16 mouse cellular contexts compared by ENCODE assay signal in the genomic region with DNA sequence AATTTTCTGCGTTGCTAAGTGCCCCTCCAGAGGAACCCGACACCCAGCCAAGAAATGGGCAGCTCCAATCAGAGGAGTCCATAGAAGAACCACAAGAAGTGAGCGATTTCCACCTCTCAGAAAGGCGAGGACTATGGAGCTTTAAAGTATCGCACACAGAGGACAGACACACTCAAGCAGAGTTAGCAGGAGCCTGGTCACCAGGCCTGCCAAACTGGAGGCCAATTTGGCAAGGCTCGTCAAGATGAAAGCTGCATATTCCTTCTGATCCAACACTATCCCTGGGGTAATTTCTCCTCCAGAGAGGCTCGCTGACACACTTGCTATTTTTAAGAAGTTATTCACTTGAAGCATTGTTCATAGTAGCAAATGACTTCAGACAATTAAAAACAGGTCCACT.
A peak's percentile ranks its signal among the peaks of the same experiment; 100 is the strongest.
DNase-seq lines count a peak whose midpoint lies in the region; ATAC-seq and TF ChIP-seq lines count a peak whose summit lies in the region.
"Had no signal": no experiment of that assay in that cellular context is flagged by ENCODE, and none has a peak within 500 bp of the region (broad histone marks: within the 10 kb centered on the region; RNA-seq: fewer than 3 reads in every experiment).

No protein-coding gene starts in this region.

- 49% methylated on average over 7 of the region's 7 CpGs for WGBS in stomach, postnatal 0 days

- intact Hi-C loops in heart, postnatal 36 days (cut with DNase I): no loop called here

- no peak for ATAC-seq in stomach, postnatal 0 days (ENCODE audit: low FRiP score, low TSS enrichment)
- ATAC-seq: activated CD4-positive, CD25-positive, alpha-beta regulatory T cell, adult 4 months; forebrain, embryonic 13.5 days; midbrain, embryonic 13.5 days had no signal

- no peak overlapping the region for H3K27ac ChIP-seq in stomach, postnatal 0 days (replicated peaks)
- H3K27ac ChIP-seq: forebrain, embryonic 13.5 days; hindbrain, embryonic 12.5 days; kidney, embryonic 15.5 days; midbrain, embryonic 13.5 days; neural tube, embryonic 15.5 days had no signal

- no peak for TF ChIP-seq EP300 in stomach, postnatal 0 days (optimal IDR thresholded peaks at IDR 0.05)

- H3K36me3 ChIP-seq in stomach, postnatal 0 days (ENCODE audit: control insufficient read depth, insufficient read depth, low read length): no peaks in the 10 kb centered on the region
- H3K36me3 ChIP-seq: hindbrain, embryonic 12.5 days; kidney, embryonic 15.5 days; midbrain, embryonic 13.5 days; neural tube, embryonic 15.5 days had no signal

- H3K9me3 ChIP-seq in stomach, postnatal 0 days (ENCODE audit: control insufficient read depth, low read length): no peaks in the 10 kb centered on the region
- H3K9me3 ChIP-seq: forebrain, embryonic 13.5 days; hindbrain, embryonic 12.5 days; kidney, embryonic 15.5 days; midbrain, embryonic 13.5 days; neural tube, embryonic 15.5 days had no signal

- peak; percentile 49 for DNase-seq in adrenal gland, postnatal 10 days
- no peak for DNase-seq in adrenal gland, adult 18-20 months (ENCODE audit: low spot score in 2 of 2)
- peak; percentile 37 for DNase-seq in lung, postnatal 14 days
- DNase-seq in lung, adult 18-20 months: no peak
- peak; percentile 38 for DNase-seq in fibroblast of lung, adult 2 months (ENCODE audit: low read depth)
- peak; percentile 60 to 64 for DNase-seq in heart, postnatal 36 days
- DNase-seq in stomach, postnatal 0 days (ENCODE audit: low spot score): no peak
- no peak for DNase-seq in adrenal gland, adult 8-10 months
- DNase-seq: lung, embryonic 14.5 days; thymus, adult 2 months had no signal

- no peak overlapping the region for H3K4me3 ChIP-seq in stomach, postnatal 0 days (ENCODE audit: low read depth, low read length)
- H3K4me3 ChIP-seq: forebrain, embryonic 13.5 days; hindbrain, embryonic 12.5 days; kidney, embryonic 15.5 days; midbrain, embryonic 13.5 days; neural tube, embryonic 15.5 days had no signal

- no peak for TF ChIP-seq CTCF in stomach, postnatal 0 days (IDR thresholded peaks at IDR 0.05; ENCODE audit: low read depth)

- no peaks in the 10 kb centered on the region for H3K27me3 ChIP-seq in stomach, postnatal 0 days (ENCODE audit: control insufficient read depth, insufficient read depth, low read length)
- H3K27me3 ChIP-seq: forebrain, embryonic 13.5 days; hindbrain, embryonic 12.5 days; kidney, embryonic 15.5 days; midbrain, embryonic 13.5 days; neural tube, embryonic 15.5 days had no signal

- H3K4me2 ChIP-seq in stomach, postnatal 0 days (replicated peaks; ENCODE audit: low read depth): no peak overlapping the region
- H3K4me2 ChIP-seq: forebrain, embryonic 13.5 days; hindbrain, embryonic 12.5 days; kidney, embryonic 15.5 days; lung, embryonic 14.5 days; midbrain, embryonic 13.5 days; neural tube, embryonic 15.5 days had no signal

- no peaks in the 10 kb centered on the region for H3K4me1 ChIP-seq in stomach, postnatal 0 days (replicated peaks; ENCODE audit: control insufficient read depth, insufficient read depth)
- H3K4me1 ChIP-seq: forebrain, embryonic 13.5 days; hindbrain, embryonic 12.5 days; kidney, embryonic 15.5 days; midbrain, embryonic 13.5 days; neural tube, embryonic 15.5 days had no signal

- H3K9ac ChIP-seq in stomach, postnatal 0 days (ENCODE audit: low read length): no peak overlapping the region
- H3K9ac ChIP-seq: forebrain, embryonic 13.5 days; hindbrain, embryonic 12.5 days; kidney, embryonic 15.5 days; lung, embryonic 14.5 days; midbrain, embryonic 13.5 days; neural tube, embryonic 15.5 days had no signal

Comparison
In these comparisons a context has a peak if more than half of its experiments do, and no peak if none do; other contexts are left out.
1. DNase-seq: peak in adrenal gland, postnatal 10 days (single experiment), lung, postnatal 14 days (single experiment), fibroblast of lung, adult 2 months (single experiment) and heart, postnatal 36 days (2 of 2); none in adrenal gland, adult 18-20 months (0 of 2), lung, adult 18-20 months (0 of 2), stomach, postnatal 0 days (single experiment) and adrenal gland, adult 8-10 months (single experiment).